Mouse (Mus musculus): ENCODE data around the gene Gab3. TPM values are rescaled to one million over a fixed set of nuclear protein-coding genes. Genes with fewer than 3 reads are reported as not detected.

Gab3 gene
- 10.2 to 13.9 TPM (median 11.8 TPM) in 4 replicates for total RNA-seq (2023)

DNA sequence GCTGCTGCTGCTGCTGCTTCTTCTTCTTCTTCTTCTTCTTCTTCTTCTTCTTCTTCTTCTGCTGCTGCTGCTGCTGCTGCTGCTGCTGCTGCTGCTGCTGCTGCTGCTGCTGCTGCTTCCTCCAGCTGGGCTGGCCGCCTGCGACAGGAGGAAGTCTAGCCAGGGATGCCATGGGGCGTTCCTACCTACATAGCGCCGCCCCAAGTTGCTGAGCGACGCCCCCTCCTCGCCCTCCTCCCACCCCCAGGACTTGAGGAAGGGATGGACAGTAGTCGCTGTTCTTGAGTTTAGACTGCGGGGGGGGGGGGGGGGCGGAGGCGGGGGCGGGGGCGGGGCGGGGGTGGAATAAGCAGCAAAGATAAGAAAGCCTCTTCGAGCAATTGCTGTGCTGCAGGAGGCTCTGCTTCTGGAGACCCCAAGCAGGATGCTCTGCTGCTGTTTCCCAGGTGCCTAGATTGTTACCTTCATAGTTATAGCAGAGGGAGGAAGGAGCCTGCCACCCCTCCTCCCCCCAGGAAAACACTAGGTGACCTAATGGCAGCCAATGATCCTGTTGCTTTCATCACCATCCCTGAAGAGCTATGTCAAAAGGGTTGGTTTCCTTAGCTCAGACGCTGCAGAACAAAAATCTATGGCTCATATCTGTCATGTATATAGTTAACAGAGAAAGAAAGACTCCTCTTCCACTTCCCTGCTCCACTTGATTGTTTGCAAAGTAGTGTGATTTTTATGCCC lies at the start of gene Gab3:
Gab3 (minus strand) TSS at position 685 of the 735 bp plus-strand sequence.

GRCm38 (mm10) chrX:75130467-75131160 lies 45.4 kb upstream of the Gab3 start, which contains the start of gene Mpp1:
TSS of gene Mpp1 (minus strand) at chrX:75131016.

DNA sequence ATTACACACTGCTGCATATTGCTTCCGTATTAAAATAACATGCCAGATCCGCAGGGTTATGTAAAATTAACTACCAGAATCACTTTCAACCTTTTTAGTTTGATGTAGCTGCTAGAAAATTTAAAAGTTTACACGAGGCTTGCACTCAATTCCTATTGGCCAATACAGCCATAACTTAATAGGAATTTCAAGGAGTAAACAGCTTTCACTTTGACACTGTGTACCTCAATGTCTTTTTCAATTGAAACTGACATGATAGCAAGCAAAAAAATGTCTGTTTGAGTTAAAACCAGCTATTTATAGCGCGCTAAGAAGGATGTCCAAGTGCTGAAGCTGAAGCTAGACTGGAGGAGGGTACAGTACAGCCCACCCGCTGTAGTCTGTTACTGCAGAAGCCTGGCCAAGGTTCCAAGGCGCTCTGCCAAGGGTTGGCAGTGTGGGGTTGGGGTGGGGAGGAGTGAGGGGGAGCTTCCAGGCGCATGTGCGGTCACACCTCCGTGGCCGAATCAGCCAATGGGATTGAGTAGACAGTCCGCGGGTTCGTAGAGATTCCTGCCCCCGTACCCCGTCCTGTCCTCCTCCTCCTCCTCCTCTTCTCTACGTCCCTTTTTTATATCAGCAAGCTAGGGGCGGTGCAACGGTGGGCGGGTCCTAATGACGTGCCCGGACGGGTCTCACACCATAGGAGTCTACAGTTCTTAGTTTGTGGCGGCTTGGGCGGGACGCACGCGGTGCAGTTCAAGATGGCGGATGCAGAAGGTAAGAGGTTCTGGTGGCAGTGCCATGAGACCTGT lies 10.3 kb upstream of the Gab3 start, which contains the start of gene Dkc1:
Dkc1 (plus strand) TSS at position 486 of the 794 bp plus-strand sequence.

Other genes with a start within 250 kb of the Gab3 start
- gene Gm5936, start 248.3 kb downstream of the Gab3 start, total RNA-seq (2023): not detected in 4 replicates
- 63.8 to 78.5 TPM (median 69.8 TPM) in 4 replicates for gene Dkc1, start 10.4 kb upstream of the Gab3 start, total RNA-seq (2023)
- 50.9 to 56.6 TPM (median 53.0 TPM) in 4 replicates for gene Mpp1, start 45.6 kb upstream of the Gab3 start, total RNA-seq (2023)
- gene Smim9, start 78.3 kb upstream of the Gab3 start, total RNA-seq (2023): not detected in 4 replicates